Mouse (Mus musculus) heart, embryonic 11.5 days (tissue): Measurements from ENCODE around the gene Pdlim3. TPM values are rescaled to one million over a fixed set of nuclear protein-coding genes. Genes with fewer than 3 reads are reported as not detected.

Experiments used
- ATAC-seq: fragments of 200-750 bp; cut with Nextera tagmentation; replicated peaks from 2 replicates; pipeline ENCODE4 v1.8.0; 2017; ENCODE audit warnings: moderate library complexity; ENCODE audit not compliant: insufficient number of reproducible peaks, low FRiP score, low TSS enrichment
- H3K27ac ChIP-seq: fragments of 300-500 bp; sonication (generic); 2 replicates; pipeline ENCODE4 v1.5.1; 2014; ENCODE audit warnings: mild to moderate bottlenecking, low read depth, low read length
- H3K27me3 ChIP-seq: fragments of 300-500 bp; sonication (generic); 2 replicates; pipeline ENCODE4 v1.6.1; 2014; ENCODE audit warnings: mild to moderate bottlenecking, low read length, mixed read lengths; ENCODE audit not compliant: control insufficient read depth, insufficient read depth
- H3K36me3 ChIP-seq: fragments of 300-500 bp; sonication (generic); 2 replicates; pipeline ENCODE4 v1.6.1; 2014; ENCODE audit warnings: mild to moderate bottlenecking, low read length, moderate library complexity, mixed read lengths; ENCODE audit not compliant: control insufficient read depth, insufficient read depth
- H3K4me1 ChIP-seq: fragments of 300-500 bp; sonication (generic); 2 replicates; pipeline ENCODE4 v1.6.1; 2014; ENCODE audit warnings: low read length; ENCODE audit not compliant: control insufficient read depth, insufficient read depth
- H3K4me2 ChIP-seq: fragments of 300-500 bp; sonication (generic); 2 replicates; pipeline ENCODE4 v1.6.1; 2014; ENCODE audit warnings: mild to moderate bottlenecking, moderate library complexity
- H3K4me3 ChIP-seq: fragments of 300-500 bp; sonication (generic); 2 replicates; pipeline ENCODE4 v1.5.1; 2014; ENCODE audit warnings: low read depth, low read length
- H3K9ac ChIP-seq: fragments of 300-500 bp; sonication (generic); 2 replicates; pipeline ENCODE4 v1.6.1; 2014; ENCODE audit warnings: mild to moderate bottlenecking, low read depth, low read length, moderate library complexity
- H3K9me3 ChIP-seq: fragments of 300-500 bp; sonication (generic); replicated peaks from 2 replicates; pipeline ENCODE4 v1.6.1; 2016; ENCODE audit warnings: low read length; ENCODE audit not compliant: control insufficient read depth
- WGBS: fragments of 180-500 bp; shearing (Covaris S2); extraction: QIAGEN DNeasy Blood & Tissue Kit; methylation state at CpG from one replicate; pipeline ENCODE4 v1.1.7; 2014; ENCODE audit not compliant: insufficient replicate concordance; 5-methylcytosine and 5-hydroxymethylcytosine counted together
- polyA plus RNA-seq: library from polyadenylated mRNA; unstranded; fragments of >200 nt; fragmentation: Nextera tagmentation; extraction: Ambion mirVana; gene quantifications from 2 replicates; pipeline ENCODE4 v1.2.1, GENCODE M21; 2014

Pdlim3 gene
- polyA plus RNA-seq, 1 experiment from 2014 or later: 307 TPM

DNA sequence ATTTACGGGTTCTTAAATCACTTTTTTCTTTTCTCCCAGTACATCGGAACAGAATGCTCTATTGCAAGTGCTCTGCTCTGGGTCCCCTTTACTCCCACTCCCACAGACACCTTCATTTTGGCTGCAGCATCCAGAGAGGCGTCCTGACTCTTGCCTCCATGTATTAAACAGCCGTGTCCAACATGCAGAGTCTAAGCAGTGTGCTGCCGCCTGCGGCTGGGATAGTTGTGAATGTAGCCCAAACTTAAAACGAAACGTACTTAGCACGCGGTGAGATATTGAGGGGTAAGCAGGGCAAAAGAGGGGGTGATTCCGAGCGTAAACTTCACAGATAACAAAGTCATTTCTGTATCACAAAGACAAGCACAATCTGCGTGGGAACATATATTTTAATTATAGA is 709 bp upstream of the Pdlim3 start:
- peak overlapping the region; percentile 89 for H3K27ac ChIP-seq
- 6% methylated on average over 13 of the region's 13 CpGs for WGBS

DNA sequence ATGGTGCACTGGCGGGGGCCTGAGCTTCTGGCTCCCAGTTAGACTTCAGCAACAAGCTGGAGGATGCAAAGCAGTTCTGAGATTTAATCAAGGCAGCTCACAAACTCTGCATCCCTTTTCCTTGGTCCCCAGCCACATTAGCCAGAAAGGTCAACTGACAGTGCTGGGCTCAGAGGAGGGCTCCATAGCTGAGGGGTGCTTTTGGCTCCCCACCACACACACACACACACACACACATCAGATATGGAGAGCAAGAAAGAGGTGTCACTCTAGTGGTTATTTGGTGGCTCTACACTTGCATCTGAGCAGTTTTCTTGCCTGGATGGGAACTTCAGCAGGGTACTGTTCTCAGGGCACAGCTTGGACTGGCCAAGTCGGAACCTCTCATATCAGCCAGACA is 514 bp downstream of the Pdlim3 start:
- H3K27ac ChIP-seq: peak overlapping the region; percentile 89
- 21% methylated on average over 2 of the region's 2 CpGs for WGBS
- H3K4me3 ChIP-seq: peak overlapping the region; percentile 54
- H3K4me2 ChIP-seq: peak overlapping the region; percentile 85
- no peaks in the 10 kb centered on the region for H3K9me3 ChIP-seq
- no peaks in the 10 kb centered on the region for H3K27me3 ChIP-seq
- peak; percentile 37; the same call in 1 of the 2 replicates for ATAC-seq
- peak overlapping the region; percentile 79 for H3K9ac ChIP-seq
- no peaks in the 10 kb centered on the region for H3K36me3 ChIP-seq
- H3K4me1 ChIP-seq: peaks cover 10% of the 10 kb centered on the region

More for the DNA sequence above, 709 bp upstream of the Pdlim3 start:
- Histone ChIP-seq H3K9me3 (0 out of 2 replicates have a peak, but pooled peaks cover 5% of the 10 kb centered on the region), H3K4me2 (peak overlapping the region; percentile 85), H3K4me3 (peak overlapping the region; percentile 54), H3K9ac (peak overlapping the region; percentile 79; the same call in 1 of the 2 replicates), H3K36me3 (no peaks in the 10 kb centered on the region), H3K4me1 (peaks cover 10% of the 10 kb centered on the region), H3K27me3 (no peaks in the 10 kb centered on the region)
- ATAC-seq: no peak

DNA sequence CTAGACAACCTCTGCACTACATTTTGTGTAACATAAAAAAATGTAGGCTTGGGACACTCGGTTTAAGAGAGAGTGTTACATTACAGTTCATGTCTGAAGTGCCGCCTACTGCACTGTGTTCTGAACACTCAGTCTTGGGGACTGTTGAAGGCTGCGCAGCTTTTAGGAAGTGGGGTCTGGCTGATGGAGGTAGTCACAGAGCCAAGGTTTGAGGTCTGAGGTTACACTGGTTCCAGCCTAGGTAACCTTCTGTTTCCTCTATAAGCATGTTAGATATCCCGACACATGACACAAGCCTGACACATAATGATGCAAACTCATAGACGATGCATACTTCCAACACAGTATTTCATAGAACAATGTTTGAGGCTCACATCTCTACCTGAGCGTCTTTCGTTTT is 4.5 kb downstream of the Pdlim3 start:
- Histone ChIP-seq H3K9me3 (no peaks in the 10 kb centered on the region), H3K4me3 (no peak overlapping the region), H3K27ac (no peak overlapping the region), H3K36me3 (no peaks in the 10 kb centered on the region), H3K27me3 (no peaks in the 10 kb centered on the region), H3K9ac (no peak overlapping the region), H3K4me2 (no peak overlapping the region), H3K4me1 (peaks cover 10% of the 10 kb centered on the region; the same call in 1 of the 2 replicates)
- WGBS: 84% methylated on average over 7 of the region's 7 CpGs
- ATAC-seq: no peak

DNA sequence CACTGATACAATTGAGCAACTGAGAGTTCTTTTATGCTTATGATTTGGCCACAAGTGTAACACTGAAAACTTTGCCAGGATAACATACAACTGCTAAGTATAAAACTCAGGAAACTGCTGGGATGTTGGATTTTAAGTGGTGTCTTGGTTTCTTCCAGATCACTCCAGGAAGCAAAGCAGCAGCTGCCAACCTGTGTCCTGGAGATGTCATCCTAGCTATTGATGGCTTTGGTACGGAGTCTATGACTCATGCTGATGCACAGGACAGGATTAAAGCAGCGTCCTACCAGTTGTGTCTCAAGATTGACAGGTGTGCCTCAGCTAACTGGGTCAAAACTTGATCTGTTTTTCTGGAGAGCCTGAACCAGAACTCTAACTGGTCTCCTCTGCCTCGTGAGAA is 11.3 kb downstream of the Pdlim3 start:
- Histone ChIP-seq H3K36me3 (0 out of 2 replicates have a peak, but pooled peaks cover 3% of the 10 kb centered on the region), H3K4me3 (no peak overlapping the region), H3K9ac (no peak overlapping the region), H3K4me2 (no peak overlapping the region), H3K9me3 (no peaks in the 10 kb centered on the region), H3K27ac (no peak overlapping the region), H3K4me1 (no peaks in the 10 kb centered on the region), H3K27me3 (no peaks in the 10 kb centered on the region)
- 74% methylated on average over 3 of the region's 3 CpGs for WGBS
- no peak for ATAC-seq

DNA sequence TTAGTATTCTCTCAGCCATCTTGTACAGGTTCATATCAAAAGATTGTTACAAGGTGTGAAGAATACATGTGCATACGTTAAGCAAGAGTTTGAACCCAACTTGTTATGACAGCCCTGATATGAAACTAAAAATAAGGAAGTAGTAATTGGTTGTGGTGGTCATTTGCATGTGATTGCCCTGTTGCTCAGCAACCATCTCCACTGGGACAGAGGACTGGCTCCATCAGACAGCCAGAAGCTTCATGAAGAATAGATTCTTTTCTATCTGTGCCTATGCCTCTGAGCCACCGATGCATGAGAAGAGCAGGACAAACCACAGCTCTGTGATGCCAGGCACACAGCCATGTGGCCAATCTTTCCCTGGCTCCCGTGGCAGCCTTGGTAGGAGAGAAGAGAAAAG is 14.5 kb downstream of the Pdlim3 start:
- H3K27me3 ChIP-seq: no peaks in the 10 kb centered on the region
- no peak overlapping the region for H3K27ac ChIP-seq
- no peak overlapping the region for H3K9ac ChIP-seq
- no peak overlapping the region for H3K4me2 ChIP-seq
- ATAC-seq: no peak
- H3K36me3 ChIP-seq: 0 out of 2 replicates have a peak, but pooled peaks cover 3% of the 10 kb centered on the region
- H3K4me3 ChIP-seq: no peak overlapping the region
- H3K4me1 ChIP-seq: peaks cover 13% of the 10 kb centered on the region; the same call in 1 of the 2 replicates
- 74% methylated on average over 3 of the region's 3 CpGs for WGBS
- no peaks in the 10 kb centered on the region for H3K9me3 ChIP-seq

DNA sequence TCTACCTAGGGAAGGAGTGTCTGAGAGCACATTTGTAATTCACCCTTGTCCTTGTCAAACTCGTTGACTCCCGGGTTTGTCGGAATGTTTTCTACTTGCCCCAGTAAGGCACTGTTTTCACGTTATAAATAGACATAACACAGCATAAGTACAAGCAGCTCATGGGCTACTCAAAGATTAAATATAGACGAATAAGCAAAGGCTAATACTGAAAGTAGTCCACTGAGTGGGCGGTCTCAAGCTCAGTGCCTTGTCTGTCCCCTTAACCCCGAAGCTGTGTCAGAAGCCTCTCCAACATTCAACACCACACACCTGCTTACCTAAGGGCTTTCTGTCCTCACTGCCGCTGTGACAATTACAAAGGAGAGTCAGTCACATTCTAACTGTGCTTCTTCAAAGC is 16.4 kb downstream of the Pdlim3 start:
- H3K4me3 ChIP-seq: no peak overlapping the region
- no peak overlapping the region for H3K9ac ChIP-seq
- H3K27ac ChIP-seq: peak overlapping the region; percentile 85
- WGBS: 42% methylated on average over 8 of the region's 8 CpGs
- H3K27me3 ChIP-seq: no peaks in the 10 kb centered on the region
- peak overlapping the region; percentile 25 for H3K4me2 ChIP-seq
- no peak; the same call in 1 of the 2 replicates for ATAC-seq
- H3K36me3 ChIP-seq: 0 out of 2 replicates have a peak, but pooled peaks cover 1% of the 10 kb centered on the region
- H3K9me3 ChIP-seq: no peaks in the 10 kb centered on the region
- peaks cover 13% of the 10 kb centered on the region; the same call in 1 of the 2 replicates for H3K4me1 ChIP-seq

DNA sequence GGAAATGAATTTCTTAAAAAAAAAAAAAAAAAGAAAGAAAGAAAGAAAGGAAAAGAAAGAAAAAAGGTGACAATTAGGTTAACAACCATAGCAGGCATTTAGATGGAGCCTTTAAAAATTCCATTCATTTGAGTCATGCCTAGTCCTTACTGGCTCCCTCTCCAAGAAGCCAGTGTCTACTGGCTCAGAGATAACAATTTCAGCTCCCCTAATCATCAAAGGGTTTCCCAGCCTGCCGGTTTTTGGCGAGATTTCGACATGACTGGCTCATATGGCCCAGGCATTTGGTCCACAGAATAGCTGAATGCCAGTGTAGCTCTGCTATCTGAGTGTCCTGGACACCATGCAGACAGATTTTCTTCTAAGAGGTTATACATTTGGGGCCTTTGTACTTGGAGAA is 18.4 kb downstream of the Pdlim3 start:
- H3K36me3 ChIP-seq: peaks cover 3% of the 10 kb centered on the region; the same call in 1 of the 2 replicates
- H3K4me2 ChIP-seq: no peak overlapping the region
- WGBS: 6% methylated on average over 3 of the region's 3 CpGs
- no peak for ATAC-seq
- peaks cover 13% of the 10 kb centered on the region; the same call in 1 of the 2 replicates for H3K4me1 ChIP-seq
- H3K9me3 ChIP-seq: no peaks in the 10 kb centered on the region
- H3K9ac ChIP-seq: no peak overlapping the region
- peak overlapping the region; percentile 32; the same call in 1 of the 2 replicates for H3K27ac ChIP-seq
- no peaks in the 10 kb centered on the region for H3K27me3 ChIP-seq
- no peak overlapping the region for H3K4me3 ChIP-seq

DNA sequence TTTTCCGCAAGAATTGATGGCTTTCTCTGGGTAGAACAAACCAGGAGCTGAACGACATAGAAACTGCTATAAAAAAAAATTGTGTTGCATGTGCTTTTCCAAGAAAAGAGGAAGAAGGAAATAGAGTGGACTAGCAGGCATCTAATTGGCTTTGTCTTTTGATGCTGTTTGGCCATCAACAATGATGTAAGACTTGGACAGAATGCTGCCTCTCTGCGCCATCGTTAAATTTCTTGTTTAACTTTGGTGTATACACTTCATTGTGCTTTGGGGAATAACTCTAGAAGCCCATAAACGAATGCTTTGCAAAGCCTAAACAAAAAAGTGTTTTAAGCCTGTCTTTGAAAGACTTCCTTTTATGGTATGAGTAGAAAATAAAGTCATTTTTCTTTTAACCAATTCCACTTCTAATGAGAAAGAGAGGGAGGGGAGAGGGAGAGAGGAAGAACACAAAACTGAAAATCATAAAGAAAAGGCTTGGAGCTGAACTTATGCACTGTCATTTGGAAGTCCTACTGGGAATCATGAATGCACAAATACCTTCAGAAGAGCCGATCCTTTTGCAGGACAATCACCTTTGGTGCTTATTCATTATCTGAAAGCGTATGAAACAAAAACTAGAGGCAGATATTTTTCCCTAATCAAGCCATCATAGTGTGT is 20.5 kb downstream of the Pdlim3 start:
- no peak overlapping the region for H3K27ac ChIP-seq
- peaks cover 3% of the 10 kb centered on the region; the same call in 1 of the 2 replicates for H3K36me3 ChIP-seq
- H3K4me2 ChIP-seq: no peak overlapping the region
- H3K4me3 ChIP-seq: no peak overlapping the region
- peaks cover 13% of the 10 kb centered on the region; the same call in 1 of the 2 replicates for H3K4me1 ChIP-seq
- H3K27me3 ChIP-seq: no peaks in the 10 kb centered on the region
- ATAC-seq: no peak
- no peak overlapping the region for H3K9ac ChIP-seq
- 79% methylated on average over 7 of the region's 7 CpGs for WGBS
- no peaks in the 10 kb centered on the region for H3K9me3 ChIP-seq

DNA sequence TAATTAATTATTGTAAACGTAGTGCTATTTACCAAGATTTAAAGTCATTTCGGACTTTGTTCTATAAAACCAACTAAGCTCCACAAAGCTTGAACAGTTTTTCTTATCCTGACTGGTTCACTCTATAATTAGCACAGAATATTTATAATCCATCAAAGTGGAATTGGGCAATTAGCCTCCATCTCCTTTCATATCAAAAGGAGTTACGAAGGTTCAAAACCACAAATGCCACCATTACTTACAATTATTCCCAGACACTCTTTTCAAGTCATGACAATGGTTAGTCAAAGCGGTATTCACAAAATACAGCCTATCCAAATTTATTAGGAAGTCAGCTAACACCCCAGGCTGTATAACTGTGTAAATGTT is 21.0 kb downstream of the Pdlim3 start:
- 88% methylated on average over 4 of the region's 4 CpGs for WGBS
- Histone ChIP-seq H3K4me1 (peaks cover 13% of the 10 kb centered on the region; the same call in 1 of the 2 replicates), H3K9me3 (no peaks in the 10 kb centered on the region), H3K9ac (no peak overlapping the region), H3K36me3 (peaks cover 3% of the 10 kb centered on the region; the same call in 1 of the 2 replicates), H3K4me3 (no peak overlapping the region), H3K27me3 (no peaks in the 10 kb centered on the region), H3K4me2 (no peak overlapping the region), H3K27ac (no peak overlapping the region)
- ATAC-seq: no peak
